Mouse (Mus musculus) neural tube, embryonic 15.5 days (tissue): ENCODE results near the gene A130010J15Rik. TPM values are rescaled to one million over a fixed set of nuclear protein-coding genes. Genes with fewer than 3 reads are reported as not detected.

Experiments
- ATAC-seq: fragments of 200-750 bp; cut with Nextera tagmentation; 2 replicates; pipeline ENCODE4 v1.8.0; 2017; ENCODE audit warnings: mild to moderate bottlenecking, moderate TSS enrichment, moderate library complexity; ENCODE audit not compliant: low FRiP score
- H3K27ac ChIP-seq: fragments of 300-500 bp; sonication (generic); replicated peaks from 2 replicates; pipeline ENCODE4 v1.5.1; 2015; ENCODE audit warnings: mild to moderate bottlenecking, inconsistent platforms
- H3K27me3 ChIP-seq: fragments of 300-500 bp; sonication (generic); replicated peaks from 2 replicates; pipeline ENCODE4 v1.6.1; 2015; ENCODE audit warnings: inconsistent platforms
- H3K36me3 ChIP-seq: fragments of 300-500 bp; sonication (generic); 2 replicates; pipeline ENCODE4 v1.6.1; 2015; ENCODE audit warnings: inconsistent platforms
- H3K4me1 ChIP-seq: fragments of 300-500 bp; sonication (generic); 2 replicates; pipeline ENCODE4 v1.6.1; 2015; ENCODE audit warnings: inconsistent platforms
- H3K4me2 ChIP-seq: fragments of 300-500 bp; sonication (generic); 2 replicates; pipeline ENCODE4 v1.6.1; 2015; ENCODE audit warnings: inconsistent platforms, mild to moderate bottlenecking, moderate library complexity
- H3K4me3 ChIP-seq: fragments of 300-500 bp; sonication (generic); replicated peaks from 2 replicates; pipeline ENCODE4 v1.5.1; 2015; ENCODE audit warnings: mild to moderate bottlenecking, inconsistent platforms
- H3K9ac ChIP-seq: fragments of 300-500 bp; sonication (generic); replicated peaks from 2 replicates; pipeline ENCODE4 v1.6.1; 2015; ENCODE audit warnings: mild to moderate bottlenecking, inconsistent platforms
- H3K9me3 ChIP-seq: fragments of 300-500 bp; sonication (generic); replicated peaks from 2 replicates; pipeline ENCODE4 v1.6.1; 2016; ENCODE audit warnings: inconsistent platforms
- WGBS: fragments of 180-500 bp; shearing (Covaris S2); methylation state at CpG from one replicate; pipeline ENCODE4 v1.1.7; 2015; ENCODE audit warnings: mixed read lengths; 5-methylcytosine and 5-hydroxymethylcytosine counted together
- polyA plus RNA-seq: library from polyadenylated mRNA; unstranded; fragments of >200 nt; fragmentation: Nextera tagmentation; extraction: Ambion mirVana; gene quantifications from 2 replicates; pipeline ENCODE4 v1.2.1, GENCODE M21; 2015

The A130010J15Rik gene
- polyA plus RNA-seq, 1 experiment from 2014 or later: 9.7 TPM

GRCm38 (mm10) chr1:193157111-193157492 is 10.7 kb upstream of the A130010J15Rik start:
- WGBS: 83% methylated on average over 8 of the region's 8 CpGs
- Histone ChIP-seq H3K9ac (no peak overlapping the region), H3K4me2 (no peak overlapping the region), H3K27me3 (peaks cover 36% of the 10 kb centered on the region), H3K4me3 (no peak overlapping the region), H3K9me3 (no peaks in the 10 kb centered on the region), H3K4me1 (peaks cover 6% of the 10 kb centered on the region), H3K27ac (no peak overlapping the region), H3K36me3 (no peaks in the 10 kb centered on the region)
- ATAC-seq: no peak

- whole genome bisulfite sequencing: 58% methylated on average over 3 of the region's 3 CpGs
- Histone ChIP-seq H3K9ac (no peak overlapping the region), H3K4me1 (no peaks in the 10 kb centered on the region), H3K27ac (no peak overlapping the region), H3K4me3 (no peak overlapping the region), H3K9me3 (no peaks in the 10 kb centered on the region), H3K36me3 (no peaks in the 10 kb centered on the region), H3K27me3 (peaks cover 15% of the 10 kb centered on the region), H3K4me2 (no peak overlapping the region)
- ATAC-seq: no peak
Measured at GRCm38 (mm10) chr1:193159163-193159562, 8.7 kb upstream of the A130010J15Rik start.

GRCm38 (mm10) chr1:193159613-193160012 is 8.2 kb upstream of the A130010J15Rik start:
- peaks cover 11% of the 10 kb centered on the region for H3K27me3 ChIP-seq
- no peak overlapping the region for H3K4me3 ChIP-seq
- H3K4me1 ChIP-seq: no peaks in the 10 kb centered on the region
- H3K9me3 ChIP-seq: no peaks in the 10 kb centered on the region
- no peak for ATAC-seq
- 52% methylated on average over 1 of the region's 1 CpGs for WGBS
- H3K9ac ChIP-seq: no peak overlapping the region
- H3K36me3 ChIP-seq: no peaks in the 10 kb centered on the region
- H3K4me2 ChIP-seq: no peak overlapping the region
- H3K27ac ChIP-seq: no peak overlapping the region

GRCm38 (mm10) chr1:193160317-193161032 is 7.4 kb upstream of the A130010J15Rik start:
- H3K27me3 ChIP-seq: peaks cover 5% of the 10 kb centered on the region
- no peak for ATAC-seq
- H3K4me3 ChIP-seq: no peak overlapping the region
- WGBS: 15% methylated on average over 18 of the region's 18 CpGs
- no peaks in the 10 kb centered on the region for H3K36me3 ChIP-seq
- H3K4me1 ChIP-seq: no peaks in the 10 kb centered on the region
- H3K27ac ChIP-seq: no peak overlapping the region
- no peak overlapping the region for H3K9ac ChIP-seq
- no peaks in the 10 kb centered on the region for H3K9me3 ChIP-seq
- peak overlapping the region; percentile 44 for H3K4me2 ChIP-seq

GRCm38 (mm10) chr1:193169228-193169627 is 1.4 kb downstream of the A130010J15Rik start:
- Histone ChIP-seq H3K4me1 (peaks cover 19% of the 10 kb centered on the region), H3K27me3 (no peaks in the 10 kb centered on the region), H3K9me3 (no peaks in the 10 kb centered on the region), H3K36me3 (no peaks in the 10 kb centered on the region), H3K27ac (no peak overlapping the region), H3K4me2 (no peak overlapping the region), H3K4me3 (no peak overlapping the region), H3K9ac (no peak overlapping the region)
- ATAC-seq: no peak
- 88% methylated on average over 7 of the region's 7 CpGs for WGBS

- 72% methylated on average over 2 of the region's 2 CpGs for WGBS
- Histone ChIP-seq H3K27ac (no peak overlapping the region), H3K9ac (no peak overlapping the region), H3K4me2 (no peak overlapping the region), H3K9me3 (no peaks in the 10 kb centered on the region), H3K4me1 (peaks cover 25% of the 10 kb centered on the region), H3K4me3 (no peak overlapping the region), H3K36me3 (no peaks in the 10 kb centered on the region), H3K27me3 (no peaks in the 10 kb centered on the region)
- ATAC-seq: no peak
Measured at GRCm38 (mm10) chr1:193169856-193170255, 2.0 kb downstream of the A130010J15Rik start.

- Histone ChIP-seq H3K27me3 (no peaks in the 10 kb centered on the region), H3K9me3 (no peaks in the 10 kb centered on the region), H3K4me1 (peaks cover 34% of the 10 kb centered on the region), H3K36me3 (no peaks in the 10 kb centered on the region), H3K27ac (peak overlapping the region; percentile 90), H3K4me3 (peak overlapping the region; percentile 74), H3K4me2 (peak overlapping the region; percentile 84), H3K9ac (peak overlapping the region; percentile 78)
- peak; percentile 99 for ATAC-seq
- under 1% methylated on average over 48 of the region's 48 CpGs for WGBS
Measured at GRCm38 (mm10) chr1:193172991-193173809, 5.4 kb downstream of the A130010J15Rik start.

- Histone ChIP-seq H3K9me3 (no peaks in the 10 kb centered on the region), H3K4me3 (peak overlapping the region; percentile 74), H3K4me2 (peak overlapping the region; percentile 84), H3K27ac (peak overlapping the region; percentile 90), H3K36me3 (no peaks in the 10 kb centered on the region), H3K9ac (peak overlapping the region; percentile 68), H3K27me3 (no peaks in the 10 kb centered on the region), H3K4me1 (peaks cover 34% of the 10 kb centered on the region)
- no peak; the same call in none of the 2 replicates for ATAC-seq
- 18% methylated on average over 9 of the region's 9 CpGs for WGBS
Measured at GRCm38 (mm10) chr1:193173810-193174129, 5.9 kb downstream of the A130010J15Rik start.

- ATAC-seq: no peak
- no peak overlapping the region for H3K9ac ChIP-seq
- H3K4me3 ChIP-seq: peak overlapping the region; percentile 74
- H3K27me3 ChIP-seq: no peaks in the 10 kb centered on the region
- 92% methylated on average over 13 of the region's 13 CpGs for WGBS
- no peaks in the 10 kb centered on the region for H3K36me3 ChIP-seq
- H3K4me1 ChIP-seq: peaks cover 34% of the 10 kb centered on the region
- H3K4me2 ChIP-seq: peak overlapping the region; percentile 84
- H3K27ac ChIP-seq: peak overlapping the region; percentile 90
- no peaks in the 10 kb centered on the region for H3K9me3 ChIP-seq
Measured at GRCm38 (mm10) chr1:193174143-193174733, 6.4 kb downstream of the A130010J15Rik start.

GRCm38 (mm10) chr1:193181104-193181503 is 13.3 kb downstream of the A130010J15Rik start:
- H3K4me2 ChIP-seq: no peak overlapping the region
- no peaks in the 10 kb centered on the region for H3K9me3 ChIP-seq
- H3K4me3 ChIP-seq: no peak overlapping the region
- no peaks in the 10 kb centered on the region for H3K27me3 ChIP-seq
- no peak overlapping the region for H3K27ac ChIP-seq
- ATAC-seq: no peak
- 0 out of 2 replicates have a peak, but pooled peaks cover 2% of the 10 kb centered on the region for H3K4me1 ChIP-seq
- no peaks in the 10 kb centered on the region for H3K36me3 ChIP-seq
- WGBS: 88% methylated on average over 3 of the region's 3 CpGs
- no peak overlapping the region for H3K9ac ChIP-seq

- no peak for ATAC-seq
- WGBS: 82% methylated on average over 6 of the region's 6 CpGs
Measured at GRCm38 (mm10) chr1:193188257-193188656, 20.4 kb downstream of the A130010J15Rik start.

More at GRCm38 (mm10) chr1:193188257-193188656, 20.4 kb downstream of the A130010J15Rik start:
- H3K9ac ChIP-seq: no peak overlapping the region
- no peaks in the 10 kb centered on the region for H3K36me3 ChIP-seq
- H3K27me3 ChIP-seq: no peaks in the 10 kb centered on the region
- H3K4me2 ChIP-seq: no peak overlapping the region
- H3K4me1 ChIP-seq: peaks cover 10% of the 10 kb centered on the region
- no peaks in the 10 kb centered on the region for H3K9me3 ChIP-seq
- peak overlapping the region; percentile 38 for H3K27ac ChIP-seq
- no peak overlapping the region for H3K4me3 ChIP-seq
